22 mouse cellular contexts compared by ENCODE assay signal in the genomic region with DNA sequence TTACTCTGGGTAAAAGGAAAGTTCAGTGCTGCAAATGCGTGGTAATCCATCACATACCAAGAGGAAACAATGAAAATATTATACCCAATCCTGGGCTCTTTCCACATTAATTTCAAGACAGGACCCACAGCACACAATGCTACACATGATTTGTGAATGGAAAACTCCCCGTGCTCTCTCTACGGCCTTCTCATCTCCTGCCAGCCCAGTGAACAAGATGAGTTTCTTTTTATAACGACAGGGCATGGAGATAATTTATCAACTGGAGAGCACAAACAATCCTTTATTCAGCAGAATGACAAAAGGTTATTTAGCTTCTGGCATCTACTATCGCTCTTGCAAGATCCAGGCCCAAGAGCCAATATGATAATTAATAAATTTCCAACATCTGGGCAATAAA.
DNase-seq lines count a peak whose midpoint lies in the region; ATAC-seq lines count a peak whose summit lies in the region.
"Had no signal": no experiment of that assay in that cellular context is flagged by ENCODE, and none has a peak within 500 bp of the region (broad histone marks: within the 10 kb centered on the region; RNA-seq: fewer than 3 reads in every experiment).

No protein-coding gene starts in this region.

- H3K9ac ChIP-seq in kidney, embryonic 15.5 days, result no peak overlapping the region
- H3K9ac ChIP-seq in neural tube, embryonic 13.5 days, result no peak overlapping the region
- H3K9ac ChIP-seq: heart, embryonic 12.5 days; hindbrain, embryonic 14.5 days had no signal

- no peak for ATAC-seq in kidney, embryonic 15.5 days (replicated peaks; ENCODE audit: low FRiP score)
- ATAC-seq in neural tube, embryonic 13.5 days (ENCODE audit: low read depth), result peak; percentile 40; the same call in 1 of the 2 replicates
- ATAC-seq: CD4-positive, CD25-positive, alpha-beta regulatory T cell, adult 4 months; forebrain, embryonic 14.5 days had no signal

- no peak overlapping the region for H3K4me3 ChIP-seq in kidney, embryonic 15.5 days (replicated peaks)
- no peak overlapping the region for H3K4me3 ChIP-seq in neural tube, embryonic 13.5 days
- H3K4me3 ChIP-seq: embryonic facial prominence, embryonic 10.5 days; erythroblast, embryonic 14.5 days; forebrain, embryonic 10.5 days; gastrocnemius, adult 2 months; heart, embryonic 12.5 days; hindbrain, embryonic 10.5 days had no signal

- peak; percentile 7 to 60 for DNase-seq in adrenal gland, adult (ENCODE audit: inconsistent age in 2 of 2, low spot score in 1 of 2)
- DNase-seq in adrenal gland, adult 18-20 months (ENCODE audit: low spot score in 2 of 2), result no peak
- DNase-seq in kidney, adult 9 months, result peak; percentile 9
- DNase-seq in neural tube, embryonic 10.5 days (ENCODE audit: extremely low spot score, low spot score), result no peak
- DNase-seq in cerebellum, postnatal 14 days, result no peak
- DNase-seq: B cell, adult 2 months; cerebellum, adult 11-12 months; cerebellum, adult 9-10 months; cerebellum, postnatal 36 days; gastrocnemius, adult 2 months; gastrocnemius, postnatal 25 days had no signal

- H3K9me3 ChIP-seq in kidney, embryonic 15.5 days (replicated peaks), result no peaks in the 10 kb centered on the region
- no peaks in the 10 kb centered on the region for H3K9me3 ChIP-seq in neural tube, embryonic 13.5 days
- H3K9me3 ChIP-seq: embryonic facial prominence, embryonic 10.5 days; forebrain, embryonic 10.5 days; G1E; heart, embryonic 12.5 days; hindbrain, embryonic 10.5 days had no signal

- H3K4me2 ChIP-seq in kidney, embryonic 15.5 days, result no peak overlapping the region
- no peak overlapping the region for H3K4me2 ChIP-seq in neural tube, embryonic 13.5 days
- H3K4me2 ChIP-seq: heart, embryonic 12.5 days; hindbrain, embryonic 14.5 days had no signal

- no peaks in the 10 kb centered on the region for H3K36me3 ChIP-seq in kidney, embryonic 15.5 days
- H3K36me3 ChIP-seq in neural tube, embryonic 13.5 days, result no peaks in the 10 kb centered on the region
- H3K36me3 ChIP-seq: embryonic facial prominence, embryonic 10.5 days; forebrain, embryonic 10.5 days; G1E; heart, embryonic 12.5 days; hindbrain, embryonic 10.5 days had no signal

- H3K4me1 ChIP-seq in kidney, embryonic 15.5 days, result no peaks in the 10 kb centered on the region
- H3K4me1 ChIP-seq in neural tube, embryonic 13.5 days (replicated peaks), result no peaks in the 10 kb centered on the region
- H3K4me1 ChIP-seq: embryonic facial prominence, embryonic 10.5 days; forebrain, embryonic 10.5 days; heart, embryonic 12.5 days; hindbrain, embryonic 10.5 days had no signal

- H3K27ac ChIP-seq in kidney, embryonic 15.5 days, result no peak overlapping the region
- no peak overlapping the region for H3K27ac ChIP-seq in neural tube, embryonic 13.5 days (replicated peaks)
- H3K27ac ChIP-seq: embryonic facial prominence, embryonic 10.5 days; forebrain, embryonic 10.5 days; gastrocnemius, adult 2 months; hindbrain, embryonic 10.5 days; hindbrain, embryonic 14.5 days had no signal

- H3K27me3 ChIP-seq in kidney, embryonic 15.5 days, result no peaks in the 10 kb centered on the region
- H3K27me3 ChIP-seq in neural tube, embryonic 13.5 days, result no peaks in the 10 kb centered on the region
- H3K27me3 ChIP-seq: heart, embryonic 12.5 days had no signal

- WGBS in kidney, embryonic 15.5 days, result 41% methylated on average over 5 of the region's 5 CpGs
- 20% methylated on average over 5 of the region's 5 CpGs for WGBS in neural tube, embryonic 13.5 days

Comparison
In these comparisons a context has a peak if more than half of its experiments do, and no peak if none do; other contexts are left out.
1. DNase-seq: peak in adrenal gland, adult (2 of 2) and kidney, adult 9 months (single experiment); none in adrenal gland, adult 18-20 months (0 of 2), neural tube, embryonic 10.5 days (single experiment) and cerebellum, postnatal 14 days (0 of 2).